Mouse (Mus musculus) frontal cortex, postnatal 36 days (tissue): ENCODE data around the gene Hsbp1.
"Not testable (repeated sequence)": the region's sequence is repeated elsewhere in the genome, so short reads cannot be mapped to it uniquely, and the experiment has no call there.

ENCODE experiments used
- DNase-seq, 2 experiments: peaks; one replicate each; pipeline ENCODE4 v3.0.0; 2022; ENCODE audit warnings: low spot score in 2 of 2

Hsbp1 gene

GRCm38 (mm10) chr8:119344190-119344856, at the start of gene Hsbp1:
Gene Hsbp1, plus strand, starts transcription at chr8:119344488.
- DNase-seq: peak; percentile 95 to 99

- DNase-seq: no peak
Measured at GRCm38 (mm10) chr8:119295477-119295876, 48.8 kb upstream of the Hsbp1 start.

- peak; percentile 24 to 39 for DNase-seq
Measured at GRCm38 (mm10) chr8:119297752-119298151, 46.5 kb upstream of the Hsbp1 start.

GRCm38 (mm10) chr8:119300335-119300734, 44.0 kb upstream of the Hsbp1 start:
- no peak for DNase-seq

GRCm38 (mm10) chr8:119304196-119304595, 40.1 kb upstream of the Hsbp1 start:
- DNase-seq: peak; percentile 40 to 42

DNA sequence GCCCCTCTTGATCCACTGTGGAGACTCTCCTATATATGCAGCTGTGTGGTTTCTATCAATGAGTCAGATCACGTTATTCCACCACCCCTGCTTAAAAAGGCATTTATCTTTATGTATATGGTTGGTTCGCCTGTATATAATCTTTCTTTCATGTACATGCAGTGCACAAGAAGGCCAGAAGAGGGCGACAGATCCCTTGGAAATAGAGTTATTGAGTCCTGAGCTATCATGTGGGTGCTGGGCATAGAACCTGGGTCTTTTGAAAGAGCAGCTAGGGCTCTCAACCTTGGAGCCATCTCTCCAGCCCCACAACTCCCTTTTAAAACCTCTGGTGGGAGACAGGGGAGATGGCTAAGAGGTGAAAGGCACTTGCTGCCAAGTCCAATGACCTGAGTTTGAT, 32.9 kb upstream of the Hsbp1 start:
- no peak for DNase-seq

- no peak for DNase-seq
Measured at GRCm38 (mm10) chr8:119323215-119323614, 21.1 kb upstream of the Hsbp1 start.

GRCm38 (mm10) chr8:119339546-119339945, 4.7 kb upstream of the Hsbp1 start:
- DNase-seq: no peak

DNA sequence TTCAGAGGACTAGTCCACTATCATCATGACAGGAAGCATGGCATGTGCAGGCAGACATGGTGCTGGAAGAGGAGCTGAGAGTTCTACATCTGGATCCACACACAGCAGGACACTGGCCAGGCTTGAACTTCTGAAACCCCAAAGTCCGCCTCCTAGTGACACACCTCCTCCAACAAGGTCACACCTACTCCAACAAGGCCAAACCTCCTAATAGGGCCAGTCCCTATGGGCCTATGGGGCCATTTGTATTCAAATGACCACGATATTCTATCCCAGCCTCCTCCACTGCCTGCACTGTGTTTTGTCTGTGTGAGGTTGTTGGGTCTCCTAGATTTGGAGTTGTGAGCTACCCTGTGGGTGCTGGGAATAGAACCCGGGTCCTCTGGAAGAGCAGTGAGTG, 682 bp upstream of the Hsbp1 start:
- no peak for DNase-seq

GRCm38 (mm10) chr8:119345029-119345682, 868 bp downstream of the Hsbp1 start:
- no peak for DNase-seq

DNA sequence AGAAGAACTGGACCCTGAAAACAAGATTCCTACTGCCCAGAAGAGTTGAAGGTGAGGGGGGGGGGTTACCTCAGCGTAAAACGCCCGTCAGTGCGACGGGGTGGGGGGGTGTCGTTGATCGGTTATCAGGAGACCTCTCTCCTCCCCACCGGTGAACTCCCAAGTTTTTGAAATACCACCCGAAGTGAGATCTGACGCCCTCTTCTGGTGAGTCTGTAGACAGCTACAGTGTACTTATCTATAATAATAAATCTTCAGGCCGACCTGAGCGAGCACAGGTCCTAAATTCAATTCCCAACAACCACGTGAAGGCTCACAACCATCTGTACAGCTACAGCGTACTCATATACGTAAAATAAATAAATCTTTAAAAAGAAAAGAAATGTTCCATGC, 1.4 kb downstream of the Hsbp1 start:
- no peak for DNase-seq

GRCm38 (mm10) chr8:119351647-119352046, 7.4 kb downstream of the Hsbp1 start:
- DNase-seq: no peak

DNA sequence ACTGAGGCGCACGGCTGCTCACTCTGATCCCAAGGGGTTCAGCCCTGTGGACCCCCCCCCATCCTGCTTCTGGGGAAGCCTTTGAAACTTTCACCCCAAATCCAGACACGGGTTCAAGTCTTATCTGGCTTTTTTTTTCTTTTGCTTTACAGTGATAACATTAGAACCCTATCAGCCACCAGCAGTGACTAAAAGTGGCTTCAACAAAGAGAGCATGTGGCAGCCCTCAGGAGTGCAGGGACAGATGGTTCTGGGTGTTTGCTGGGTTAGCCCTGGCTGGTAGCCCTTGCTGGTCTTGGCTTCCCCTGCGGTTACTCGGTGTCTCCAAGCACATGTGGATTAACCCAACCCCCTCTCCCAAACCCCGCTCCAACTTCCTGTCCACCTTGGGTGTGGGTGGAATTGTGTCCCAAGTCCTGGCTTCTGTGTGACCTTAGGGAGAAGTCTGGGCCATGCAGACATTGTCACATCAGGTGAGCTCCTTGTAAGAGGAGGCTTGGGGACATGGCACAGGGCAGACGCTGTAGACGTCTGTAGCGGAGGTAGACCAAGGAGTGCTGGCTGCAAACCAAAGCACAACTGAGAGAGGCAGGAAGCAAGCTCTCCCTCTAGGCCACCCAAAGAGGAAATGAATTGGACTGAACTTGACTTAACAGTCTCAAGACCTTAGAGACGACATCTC, 8.8 kb downstream of the Hsbp1 start:
- DNase-seq: no peak

- DNase-seq: no peak
Measured at GRCm38 (mm10) chr8:119353659-119354023, 9.4 kb downstream of the Hsbp1 start.

DNA sequence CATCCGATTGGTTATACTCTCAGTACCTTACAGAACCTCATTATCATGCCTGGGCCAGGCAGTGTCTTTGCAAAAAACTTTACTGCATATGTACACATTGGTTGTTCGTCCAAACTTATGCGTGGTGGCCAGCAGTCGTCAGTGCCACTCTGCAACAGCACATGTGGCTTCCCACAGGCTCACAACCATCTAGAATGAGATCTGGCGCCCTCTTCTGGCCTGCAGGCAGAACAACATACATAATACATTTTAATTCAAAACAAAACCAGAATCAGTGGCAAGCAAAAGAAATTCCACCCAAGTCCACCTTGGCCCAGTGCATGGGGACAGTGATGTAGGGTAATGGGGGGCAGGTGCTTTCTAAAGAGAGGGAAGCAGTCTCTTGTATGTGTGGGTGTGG, 12.3 kb downstream of the Hsbp1 start:
- not testable (repeated sequence) for DNase-seq

- DNase-seq: no peak
Measured at GRCm38 (mm10) chr8:119358175-119358574, 13.9 kb downstream of the Hsbp1 start.

DNA sequence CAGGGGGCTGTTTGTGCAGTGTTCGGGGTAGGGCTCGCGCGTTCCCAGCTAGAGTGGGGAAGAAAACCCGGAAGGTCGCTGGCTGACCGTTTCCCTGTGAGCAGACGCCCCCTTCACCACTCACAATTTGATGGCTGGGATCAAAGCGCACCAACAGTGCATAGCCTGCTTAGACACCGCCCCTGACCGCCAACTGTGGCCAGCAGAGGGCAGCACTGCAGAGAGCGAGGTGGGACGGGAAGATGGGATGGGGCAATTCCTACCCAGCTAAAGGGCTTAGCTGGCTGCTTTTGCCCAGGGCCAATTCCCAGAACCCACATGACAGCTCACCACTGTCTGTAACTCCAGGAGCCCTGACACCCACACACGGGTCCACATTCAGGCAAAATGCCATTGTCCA, 14.5 kb downstream of the Hsbp1 start:
- DNase-seq: no peak

DNA sequence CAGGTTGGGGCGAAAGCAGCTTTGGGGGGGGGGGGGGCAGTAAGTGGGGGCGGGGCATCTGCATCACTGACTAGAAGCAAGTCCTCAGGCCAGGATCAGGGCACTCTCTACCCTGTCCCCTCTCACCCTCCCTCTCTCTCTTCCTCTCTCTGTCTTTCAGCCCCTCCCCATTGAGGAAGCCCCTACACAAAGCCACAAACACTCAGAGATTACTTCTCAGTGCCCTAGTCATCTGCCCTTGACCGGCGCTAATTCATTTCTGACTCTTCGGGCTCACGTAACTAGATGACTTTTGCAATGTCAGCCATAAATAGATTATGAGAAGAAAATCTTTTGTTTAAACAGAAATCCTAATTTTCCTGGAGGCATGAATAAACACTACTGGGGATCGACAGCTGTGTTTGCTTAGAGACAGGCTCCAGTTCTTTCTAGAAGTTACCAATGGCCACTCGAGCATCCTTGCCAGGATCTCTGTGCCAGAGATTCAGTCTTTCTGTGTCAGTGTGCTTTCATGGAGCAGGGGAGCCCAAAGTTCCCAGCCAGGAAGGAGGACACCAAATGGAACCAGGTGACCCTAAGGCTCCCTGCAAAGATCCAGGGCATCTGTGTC, 16.5 kb downstream of the Hsbp1 start:
- DNase-seq: no peak

GRCm38 (mm10) chr8:119374716-119375115, 30.4 kb downstream of the Hsbp1 start:
- not testable (repeated sequence) for DNase-seq

DNA sequence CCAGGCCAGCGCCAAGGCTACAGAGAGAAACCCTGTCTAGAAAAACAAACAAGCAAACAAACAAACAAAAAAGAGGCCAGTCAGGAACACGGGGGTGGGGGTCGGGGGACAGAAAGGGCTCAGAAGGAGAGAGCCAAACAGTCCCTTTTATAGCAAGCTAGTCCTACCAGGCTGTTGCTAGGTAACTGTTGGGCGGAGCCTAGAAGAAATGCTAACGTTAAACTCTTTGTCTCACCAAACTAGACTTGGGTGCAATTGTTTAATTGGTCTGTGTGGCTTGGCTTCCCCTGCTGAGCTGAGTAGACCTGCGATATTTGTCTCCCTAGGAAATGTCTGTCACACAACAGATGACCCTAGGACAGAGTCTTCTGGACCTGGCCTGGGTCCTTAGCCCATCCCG, 34.2 kb downstream of the Hsbp1 start:
- DNase-seq: no peak

GRCm38 (mm10) chr8:119380619-119381018, 36.3 kb downstream of the Hsbp1 start:
- no peak for DNase-seq

DNA sequence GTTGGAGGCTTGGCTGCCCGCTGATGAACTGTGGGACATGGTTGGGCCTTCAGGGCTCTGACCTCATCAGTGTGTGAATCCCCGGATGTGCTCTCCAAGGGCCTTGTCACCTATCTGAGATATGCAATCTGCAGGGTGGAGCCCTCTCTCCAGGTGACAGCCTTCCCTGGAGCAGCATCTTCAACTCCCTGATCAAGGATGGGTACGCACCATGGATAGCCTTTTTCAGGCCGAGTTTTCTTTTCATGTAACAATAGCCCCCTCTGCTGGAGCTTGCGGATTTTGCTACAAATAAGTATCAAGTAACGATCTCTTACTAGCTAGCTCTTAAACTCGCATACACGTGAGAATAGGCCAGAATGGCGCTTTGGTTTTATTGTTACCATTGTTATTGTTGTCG, 40.2 kb downstream of the Hsbp1 start:
- DNase-seq: peak; percentile 72 to 92

- DNase-seq: no peak
Measured at GRCm38 (mm10) chr8:119385854-119386253, 41.6 kb downstream of the Hsbp1 start.
